Comparison of ENCODE assay signal across 18 mouse cellular contexts in genomic region chr2:165176965-165177364, GRCm38 (mm10). TPM values are rescaled to one million over a fixed set of nuclear protein-coding genes. Genes with fewer than 3 reads are reported as not detected.
DNase-seq lines count a peak whose midpoint lies in the region; ATAC-seq and TF ChIP-seq lines count a peak whose summit lies in the region.
"Had no signal": no experiment of that assay in that cellular context is flagged by ENCODE, and none has a peak within 500 bp of the region (broad histone marks: within the 10 kb centered on the region; RNA-seq: fewer than 3 reads in every experiment).

No protein-coding gene starts in this region.

- intact Hi-C loops in left cerebral cortex, postnatal 36 days (cut with DNase I), result no loop called here

- no peak for DNase-seq in midbrain, embryonic 11.5 days (ENCODE audit: low spot score, missing footprints)
- DNase-seq in midbrain, embryonic 10.5 days (ENCODE audit: low spot score), result no peak
- no peak for DNase-seq in forebrain, postnatal 0 days
- DNase-seq in limb, embryonic 10.5 days (ENCODE audit: low spot score), result peak; percentile 60
- DNase-seq in left cerebral cortex, postnatal 36 days (ENCODE audit: low spot score in 2 of 2), result no peak
- no peak for DNase-seq in spleen, postnatal 36 days (ENCODE audit: low spot score in 2 of 2)
- no peak for DNase-seq in natural killer cell, adult 2 months (ENCODE audit: low spot score in 2 of 2)
- DNase-seq: cerebellum, adult 11-12 months; kidney, adult 18-20 months; kidney, postnatal 4 days; lung, postnatal 4 days had no signal

- ATAC-seq in midbrain, embryonic 11.5 days (ENCODE audit: low FRiP score), result peak; percentile 42; the same call in 1 of the 2 replicates
- ATAC-seq in forebrain, postnatal 0 days, result peak; percentile 59
- ATAC-seq in neural tube, embryonic 13.5 days (ENCODE audit: low read depth), result peak; percentile 38; the same call in 1 of the 2 replicates

- 0 out of 2 replicates have a peak overlapping the region, but pooled peaks have one; percentile 21 for H3K9ac ChIP-seq in midbrain, embryonic 11.5 days (ENCODE audit: low read length)
- H3K9ac ChIP-seq in forebrain, postnatal 0 days, result no peak overlapping the region
- peak overlapping the region; percentile 6; the same call in 1 of the 2 replicates for H3K9ac ChIP-seq in neural tube, embryonic 13.5 days
- H3K9ac ChIP-seq: embryonic facial prominence, embryonic 15.5 days; limb, embryonic 12.5 days; liver, embryonic 15.5 days had no signal

- no peak for TF ChIP-seq CTCF in forebrain, postnatal 0 days (IDR thresholded peaks at IDR 0.05; ENCODE audit: low read depth)

- H3K27me3 ChIP-seq in midbrain, embryonic 11.5 days (ENCODE audit: control insufficient read depth, insufficient read depth, low read length), result peaks cover 20% of the 10 kb centered on the region
- H3K27me3 ChIP-seq in midbrain, embryonic 10.5 days (ENCODE audit: low read depth, poor library complexity, severe bottlenecking), result peaks cover 86% of the 10 kb centered on the region
- peaks cover 3% of the 10 kb centered on the region; the same call in 1 of the 2 replicates for H3K27me3 ChIP-seq in forebrain, postnatal 0 days (ENCODE audit: insufficient read depth, low read length)
- peaks cover 97% of the 10 kb centered on the region for H3K27me3 ChIP-seq in limb, embryonic 10.5 days (ENCODE audit: low read depth, poor library complexity, severe bottlenecking)
- H3K27me3 ChIP-seq in neural tube, embryonic 13.5 days, result peaks cover 81% of the 10 kb centered on the region

- 17% methylated on average over 9 of the region's 9 CpGs for WGBS in midbrain, embryonic 11.5 days
- 19% methylated on average over 9 of the region's 9 CpGs for WGBS in midbrain, embryonic 10.5 days
- WGBS in forebrain, postnatal 0 days, result 19% methylated on average over 9 of the region's 9 CpGs
- WGBS in limb, embryonic 10.5 days, result 25% methylated on average over 9 of the region's 9 CpGs
- 4% methylated on average over 9 of the region's 9 CpGs for WGBS in neural tube, embryonic 13.5 days

- no peak overlapping the region for H3K4me3 ChIP-seq in midbrain, embryonic 11.5 days (ENCODE audit: low read depth, low read length)
- H3K4me3 ChIP-seq in midbrain, embryonic 10.5 days, result no peak overlapping the region
- H3K4me3 ChIP-seq in forebrain, postnatal 0 days (ENCODE audit: low read depth, low read length), result no peak overlapping the region
- 0 out of 2 replicates have a peak overlapping the region, but pooled peaks have one; percentile 24 for H3K4me3 ChIP-seq in limb, embryonic 10.5 days
- H3K4me3 ChIP-seq in neural tube, embryonic 13.5 days, result no peak overlapping the region
- H3K4me3 ChIP-seq: embryonic facial prominence, embryonic 15.5 days; limb, embryonic 12.5 days; liver, embryonic 15.5 days had no signal

- no peaks in the 10 kb centered on the region for H3K36me3 ChIP-seq in midbrain, embryonic 11.5 days (ENCODE audit: control insufficient read depth, insufficient read depth, low read length)
- 0 out of 2 replicates have a peak, but pooled peaks cover 5% of the 10 kb centered on the region for H3K36me3 ChIP-seq in midbrain, embryonic 10.5 days
- H3K36me3 ChIP-seq in forebrain, postnatal 0 days (ENCODE audit: insufficient read depth), result no peaks in the 10 kb centered on the region
- H3K36me3 ChIP-seq in limb, embryonic 10.5 days, result no peaks in the 10 kb centered on the region
- no peaks in the 10 kb centered on the region for H3K36me3 ChIP-seq in neural tube, embryonic 13.5 days
- H3K36me3 ChIP-seq: embryonic facial prominence, embryonic 15.5 days; limb, embryonic 12.5 days; liver, embryonic 15.5 days had no signal

- no peaks in the 10 kb centered on the region for H3K9me3 ChIP-seq in midbrain, embryonic 11.5 days (ENCODE audit: control insufficient read depth, low read length)
- H3K9me3 ChIP-seq in midbrain, embryonic 10.5 days (replicated peaks), result no peaks in the 10 kb centered on the region
- no peaks in the 10 kb centered on the region for H3K9me3 ChIP-seq in forebrain, postnatal 0 days (ENCODE audit: low read length)
- no peaks in the 10 kb centered on the region for H3K9me3 ChIP-seq in limb, embryonic 10.5 days (replicated peaks)
- no peaks in the 10 kb centered on the region for H3K9me3 ChIP-seq in neural tube, embryonic 13.5 days
- H3K9me3 ChIP-seq: embryonic facial prominence, embryonic 15.5 days; limb, embryonic 12.5 days; liver, embryonic 15.5 days had no signal

- peaks cover 11% of the 10 kb centered on the region for H3K4me1 ChIP-seq in midbrain, embryonic 11.5 days (ENCODE audit: control insufficient read depth, insufficient read depth, low read length)
- H3K4me1 ChIP-seq in midbrain, embryonic 10.5 days, result peaks cover 29% of the 10 kb centered on the region
- H3K4me1 ChIP-seq in forebrain, postnatal 0 days (ENCODE audit: insufficient read depth), result no peaks in the 10 kb centered on the region
- H3K4me1 ChIP-seq in limb, embryonic 10.5 days, result peaks cover 60% of the 10 kb centered on the region
- H3K4me1 ChIP-seq in neural tube, embryonic 13.5 days (replicated peaks), result peaks cover 54% of the 10 kb centered on the region
- H3K4me1 ChIP-seq: embryonic facial prominence, embryonic 15.5 days; liver, embryonic 15.5 days had no signal

- no peak overlapping the region for H3K27ac ChIP-seq in midbrain, embryonic 11.5 days (ENCODE audit: low read depth, low read length)
- no peak overlapping the region; the same call in 1 of the 2 replicates for H3K27ac ChIP-seq in midbrain, embryonic 10.5 days (replicated peaks)
- H3K27ac ChIP-seq in forebrain, postnatal 0 days (ENCODE audit: low read depth, low read length), result no peak overlapping the region
- 0 out of 2 replicates have a peak overlapping the region, but pooled peaks have one; percentile 1 for H3K27ac ChIP-seq in limb, embryonic 10.5 days
- H3K27ac ChIP-seq in neural tube, embryonic 13.5 days (replicated peaks), result peak overlapping the region; percentile 77
- H3K27ac ChIP-seq: embryonic facial prominence, embryonic 15.5 days; limb, embryonic 12.5 days; liver, embryonic 15.5 days had no signal

- H3K4me2 ChIP-seq in midbrain, embryonic 11.5 days, result no peak overlapping the region
- H3K4me2 ChIP-seq in forebrain, postnatal 0 days (ENCODE audit: low read depth), result no peak overlapping the region
- peak overlapping the region; percentile 15; the same call in 1 of the 2 replicates for H3K4me2 ChIP-seq in neural tube, embryonic 13.5 days
- H3K4me2 ChIP-seq: embryonic facial prominence, embryonic 15.5 days; heart, embryonic 11.5 days; limb, embryonic 12.5 days; liver, embryonic 15.5 days had no signal

RNA-seq across cellular contexts. Expression of gene Cdh22, which starts 57.7 kb away (rescaled TPM):
- 4.8 and 6.4 TPM in 2 replicates for polyA plus RNA-seq in midbrain, embryonic 11.5 days (2014; fragmentation: Nextera tagmentation; extraction: Ambion mirVana)
- polyA plus RNA-seq in midbrain, embryonic 10.5 days (2016; fragmentation: Nextera tagmentation; extraction: Ambion mirVana), result 3.9 and 7.1 TPM in 2 replicates
- 11.5 and 24.6 TPM in 2 replicates for total RNA-seq in forebrain, postnatal 0 days (2014; rRNA removed)
- 7.1 and 10.4 TPM in 2 replicates for polyA plus RNA-seq in forebrain, postnatal 0 days (2015; fragmentation: Nextera tagmentation; extraction: Ambion mirVana)
- polyA plus RNA-seq in limb, embryonic 10.5 days (2016; fragmentation: Nextera tagmentation; extraction: Ambion mirVana), result 0.46 and 0.94 TPM in 2 replicates
- 11.1 and 11.4 TPM in 2 replicates for polyA plus RNA-seq in neural tube, embryonic 13.5 days (2015; fragmentation: Nextera tagmentation; extraction: Ambion mirVana)
- 10 to 100 TPM; 50.3 to 58.7 TPM for total RNA-seq in left cerebral cortex, postnatal 36 days (2021)
- total RNA-seq: common myeloid progenitor, adult 5-6 weeks; hematopoietic stem cell, adult 5-6 weeks had no signal
- polyA plus RNA-seq: liver, embryonic 15.5 days had no signal

Comparison
In these comparisons a context has a peak if more than half of its experiments do, and no peak if none do; other contexts are left out.
1. H3K27ac ChIP-seq: peak in limb, embryonic 10.5 days (single experiment) and neural tube, embryonic 13.5 days (single experiment); none in midbrain, embryonic 11.5 days (single experiment), midbrain, embryonic 10.5 days (single experiment) and forebrain, postnatal 0 days (single experiment).
2. Peak in every context shown above with its lines, with median percentiles within 50 percentile points of each other: ATAC-seq.